8 mouse cellular contexts compared by ENCODE assay signal in genomic region chr1:82554443-82554850, GRCm38 (mm10). TPM values are rescaled to one million over a fixed set of nuclear protein-coding genes. Genes with fewer than 3 reads are reported as not detected.
DNase-seq lines count a peak whose midpoint lies in the region; ATAC-seq lines count a peak whose summit lies in the region.

No protein-coding gene starts in this region.

- H3K4me3 ChIP-seq in heart, embryonic 11.5 days (ENCODE audit: low read depth, low read length) = 0 out of 2 replicates have a peak overlapping the region, but pooled peaks have one; percentile 19
- H3K4me3 ChIP-seq in midbrain, embryonic 16.5 days (ENCODE audit: low read depth, low read length) = no peak overlapping the region

- H3K9ac ChIP-seq in heart, embryonic 11.5 days (ENCODE audit: low read depth, low read length) = no peak overlapping the region
- no peak overlapping the region for H3K9ac ChIP-seq in midbrain, embryonic 16.5 days (ENCODE audit: low read depth, low read length)

- no peaks in the 10 kb centered on the region for H3K9me3 ChIP-seq in heart, embryonic 11.5 days (replicated peaks; ENCODE audit: control insufficient read depth, low read length)
- no peaks in the 10 kb centered on the region for H3K9me3 ChIP-seq in midbrain, embryonic 16.5 days (replicated peaks; ENCODE audit: control insufficient read depth, low read length, poor library complexity, severe bottlenecking)

- ATAC-seq in heart, embryonic 11.5 days (replicated peaks; ENCODE audit: insufficient number of reproducible peaks, low FRiP score, low TSS enrichment) = peak; percentile 72; the same call in 1 of the 2 replicates
- ATAC-seq in midbrain, embryonic 16.5 days = peak; percentile 82
- no peak for ATAC-seq in frontal cortex, adult (ENCODE audit: low TSS enrichment)

- peak; percentile 40 for DNase-seq in right cerebral cortex, postnatal 4 days
- no peak for DNase-seq in right cerebral cortex, postnatal 25 days
- peak; percentile 21 for DNase-seq in c-Kit-positive CD71-positive TER-119-negative erythroid progenitor cells, embryonic 14.5 days (ENCODE audit: low read depth)
- peak; percentile 19 to 50 for DNase-seq in kidney, postnatal 36 days
- DNase-seq in urinary bladder, adult 2 months (ENCODE audit: low spot score) = no peak

- H3K4me2 ChIP-seq in heart, embryonic 11.5 days = peak overlapping the region; percentile 47
- H3K4me2 ChIP-seq in midbrain, embryonic 16.5 days (ENCODE audit: low read length) = no peak overlapping the region

- H3K36me3 ChIP-seq in heart, embryonic 11.5 days (ENCODE audit: control insufficient read depth, insufficient read depth, low read length) = no peaks in the 10 kb centered on the region
- H3K36me3 ChIP-seq in midbrain, embryonic 16.5 days (ENCODE audit: control insufficient read depth, insufficient read depth, low read length) = no peaks in the 10 kb centered on the region

- no peak overlapping the region for H3K27ac ChIP-seq in heart, embryonic 11.5 days (ENCODE audit: low read depth, low read length)
- H3K27ac ChIP-seq in midbrain, embryonic 16.5 days (ENCODE audit: low read length) = no peak overlapping the region

- peaks cover 4% of the 10 kb centered on the region; the same call in 1 of the 2 replicates for H3K4me1 ChIP-seq in heart, embryonic 11.5 days (ENCODE audit: control insufficient read depth, insufficient read depth, low read length)
- H3K4me1 ChIP-seq in midbrain, embryonic 16.5 days (ENCODE audit: control insufficient read depth, insufficient read depth, low read length) = no peaks in the 10 kb centered on the region

- WGBS in heart, embryonic 11.5 days (ENCODE audit: insufficient replicate concordance) = 15% methylated on average over 6 of the region's 6 CpGs
- 43% methylated on average over 6 of the region's 6 CpGs for WGBS in midbrain, embryonic 16.5 days

- H3K27me3 ChIP-seq in heart, embryonic 11.5 days (ENCODE audit: control insufficient read depth, insufficient read depth, low read length) = no peaks in the 10 kb centered on the region
- no peaks in the 10 kb centered on the region for H3K27me3 ChIP-seq in midbrain, embryonic 16.5 days (ENCODE audit: control insufficient read depth, insufficient read depth, low read depth, low read length)

RNA-seq across cellular contexts. Expression of gene Col4a4, which starts 32.2 kb away (rescaled TPM):
- 0.31 and 0.38 TPM in 2 replicates for polyA plus RNA-seq in heart, embryonic 11.5 days (2014; fragmentation: Nextera tagmentation; extraction: Ambion mirVana)
- polyA plus RNA-seq in midbrain, embryonic 16.5 days (2015; fragmentation: Nextera tagmentation; extraction: Ambion mirVana) = 0.11 and 0.25 TPM in 2 replicates
- polyA plus RNA-seq in urinary bladder, adult 2 months (2012; rRNA removed) = 1.3 and 1.4 TPM in 2 replicates

RNA-seq across cellular contexts. Expression of gene Col4a3, which starts 32.3 kb away (rescaled TPM):
- 0.32 and 0.54 TPM in 2 replicates for polyA plus RNA-seq in heart, embryonic 11.5 days (2014; fragmentation: Nextera tagmentation; extraction: Ambion mirVana)
- polyA plus RNA-seq in midbrain, embryonic 16.5 days (2015; fragmentation: Nextera tagmentation; extraction: Ambion mirVana) = 0.24 and 0.25 TPM in 2 replicates
- 0.94 and 1.0 TPM in 2 replicates for polyA plus RNA-seq in urinary bladder, adult 2 months (2012; rRNA removed)

Comparison
In these comparisons a context has a peak if more than half of its experiments do, and no peak if none do; other contexts are left out.
1. DNase-seq: peak in right cerebral cortex, postnatal 4 days (single experiment), c-Kit-positive CD71-positive TER-119-negative erythroid progenitor cells, embryonic 14.5 days (single experiment) and kidney, postnatal 36 days (2 of 2); none in right cerebral cortex, postnatal 25 days (single experiment) and urinary bladder, adult 2 months (single experiment).